Mouse (Mus musculus) brain, embryonic 14.5 days (tissue): Measurements from ENCODE around the gene Zfp13.

Source experiments
- CTCF ChIP-seq: fragments of 200-500 bp; IDR thresholded peaks from 2 replicates; pipeline ENCODE4 v1.5.1; 2012; ENCODE audit warnings: inconsistent platforms, mild to moderate bottlenecking, moderate library complexity, borderline replicate concordance; ENCODE audit not compliant: insufficient read depth, insufficient read length; ENCODE audit errors: extremely low read depth
- POLR2A ChIP-seq: fragments of 200-500 bp; IDR thresholded peaks from 2 replicates; pipeline ENCODE4 v1.6.1; 2012; ENCODE audit warnings: mild to moderate bottlenecking, inconsistent platforms, borderline replicate concordance; ENCODE audit not compliant: poor library complexity, insufficient read depth, insufficient read length, severe bottlenecking; ENCODE audit errors: extremely low read depth

DNA sequence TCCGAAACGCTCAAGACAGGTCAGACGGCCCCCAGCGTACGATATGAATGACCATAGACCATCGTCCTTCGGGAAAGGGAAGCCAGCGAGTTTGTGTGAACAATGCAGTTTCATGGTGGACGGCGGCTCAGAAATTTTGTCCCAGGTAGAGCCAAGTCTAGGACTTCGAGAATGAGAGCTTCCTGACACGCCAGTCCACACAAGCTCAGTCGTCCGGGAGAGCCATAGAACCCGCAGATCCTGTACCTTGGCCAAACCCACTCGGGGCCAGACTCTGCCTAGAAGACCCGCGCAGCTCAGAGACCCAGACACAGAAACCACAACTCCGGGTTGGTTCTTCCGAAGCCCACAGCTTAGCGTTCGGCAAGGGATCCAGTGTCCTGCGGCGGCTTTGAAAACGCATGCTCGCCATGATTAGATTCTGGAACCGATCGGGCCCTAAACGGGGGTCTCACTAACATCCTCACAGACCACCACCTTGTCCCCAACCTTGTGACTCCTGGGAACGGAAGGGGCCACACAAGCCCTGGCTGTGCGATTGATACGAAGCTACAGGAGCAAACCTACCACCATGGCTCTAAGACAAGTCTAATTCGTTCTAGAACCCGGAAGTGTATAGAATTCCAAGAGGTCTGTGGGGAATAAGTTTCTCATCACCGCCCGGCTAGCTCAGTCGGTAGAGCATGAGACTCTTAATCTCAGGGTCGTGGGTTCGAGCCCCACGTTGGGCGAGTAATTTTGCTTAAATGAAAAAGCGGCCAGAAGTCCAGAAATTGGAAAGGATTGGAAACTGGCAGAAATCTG, 52.4 kb downstream of the Zfp13 start:
- TF ChIP-seq POLR2A (no peak), CTCF (no peak)
